Mouse (Mus musculus) megakaryocyte-erythroid progenitor cell, adult 5-6 weeks (primary cell): Measurements from ENCODE around the gene Pax7. TPM values are rescaled to one million over a fixed set of nuclear protein-coding genes. Genes with fewer than 3 reads are reported as not detected.

Source experiments
- ATAC-seq: replicated peaks from 2 replicates; pipeline ENCODE4 v1.8.0; 2016; ENCODE audit warnings: mild to moderate bottlenecking, inconsistent platforms; ENCODE audit not compliant: severe bottlenecking, poor library complexity, low FRiP score, low TSS enrichment
- total RNA-seq, 2 experiments: library from RNA; stranded (forward) in 1 of 2; stranded (reverse) in 1 of 2; fragments of 200-1000, 215-1000 nt in 1 of 2; fragments of >200 nt in 1 of 2; fragmentation: Nextera tagmentation in 1 of 2; gene quantifications; 2 replicates each; pipeline ENCODE4 v1.2.3; 2014 to 2017

Pax7 gene
- total RNA-seq, 2 experiments from 2014 or later, result not detected

DNA sequence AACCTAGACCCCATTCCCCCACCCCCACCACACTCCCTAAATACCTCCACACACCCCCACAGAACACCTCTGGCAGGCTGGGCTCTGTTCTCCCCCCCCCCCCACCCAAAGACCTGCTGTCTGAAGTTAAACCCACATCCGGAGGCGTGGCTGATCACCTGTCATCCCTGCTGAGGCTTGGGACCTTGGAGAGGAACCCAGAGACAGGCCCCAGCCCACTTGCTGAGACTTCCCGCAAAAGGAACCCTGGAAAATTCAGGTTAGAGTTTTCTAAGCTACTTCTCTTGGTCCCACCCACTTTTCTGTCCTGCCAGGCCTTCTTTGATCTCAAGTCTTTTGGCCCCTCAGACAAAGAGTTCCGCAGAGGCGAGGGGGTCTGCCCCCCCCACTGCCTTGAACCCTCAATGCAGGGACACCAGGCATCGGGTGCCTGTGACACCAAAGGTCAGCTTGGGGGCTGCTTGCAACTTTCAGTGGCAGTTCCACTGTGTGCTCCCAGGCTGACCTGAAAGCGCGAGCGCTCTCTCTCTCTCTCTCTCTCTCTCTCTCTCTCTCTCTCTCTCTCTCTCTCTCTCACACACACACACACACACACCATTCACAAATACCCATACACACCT, 13.8 kb downstream of the Pax7 start:
- ATAC-seq, result no peak

DNA sequence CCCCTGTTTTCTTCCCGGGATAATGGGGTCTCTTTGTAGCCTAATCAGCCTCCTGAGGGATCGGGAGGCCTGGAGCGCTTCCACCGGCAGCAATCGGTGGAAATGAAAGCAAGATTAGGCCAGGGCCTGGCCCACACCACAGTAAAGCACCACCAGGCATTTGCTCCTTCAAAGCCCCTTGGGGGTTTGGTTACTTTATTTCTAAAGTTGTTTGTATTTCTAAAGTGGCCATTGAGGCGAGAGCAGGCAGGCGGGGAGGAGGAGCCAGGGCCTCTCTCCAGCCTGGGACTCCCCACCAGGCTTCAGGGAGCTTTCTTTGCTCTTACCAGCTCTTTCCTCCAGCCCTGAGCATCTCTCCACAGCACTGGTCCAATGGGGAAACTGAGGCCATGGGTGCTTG, 15.2 kb downstream of the Pax7 start:
- no peak for ATAC-seq

DNA sequence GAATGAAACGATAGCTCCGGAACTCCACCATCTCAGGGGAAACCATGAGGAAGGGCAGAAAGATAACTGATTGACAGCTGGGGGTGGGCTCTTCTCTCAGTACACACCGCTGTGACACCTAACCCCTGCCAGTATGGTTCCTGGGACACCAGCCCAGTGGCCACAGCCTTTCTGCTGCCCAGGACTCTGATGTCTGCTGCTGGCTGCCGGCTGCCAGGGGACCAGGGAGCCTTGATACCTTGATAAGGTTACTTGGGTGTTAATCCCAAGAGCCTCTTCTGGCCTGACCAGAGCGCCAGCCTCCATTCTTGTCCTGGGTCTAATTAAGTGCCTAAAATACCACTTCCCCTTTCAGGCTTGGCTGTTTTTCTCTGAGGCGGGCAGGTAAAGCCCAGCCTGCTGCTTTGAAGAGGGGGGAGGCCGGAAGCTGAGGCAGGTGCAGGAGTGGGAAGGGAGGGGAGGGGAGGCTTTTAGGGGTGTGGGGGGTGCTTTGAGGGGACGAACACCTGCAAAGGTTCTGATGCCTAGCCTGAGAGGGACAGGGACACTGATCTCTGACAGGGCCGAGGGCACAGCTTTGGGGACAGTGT, 19.9 kb downstream of the Pax7 start:
- no peak for ATAC-seq

DNA sequence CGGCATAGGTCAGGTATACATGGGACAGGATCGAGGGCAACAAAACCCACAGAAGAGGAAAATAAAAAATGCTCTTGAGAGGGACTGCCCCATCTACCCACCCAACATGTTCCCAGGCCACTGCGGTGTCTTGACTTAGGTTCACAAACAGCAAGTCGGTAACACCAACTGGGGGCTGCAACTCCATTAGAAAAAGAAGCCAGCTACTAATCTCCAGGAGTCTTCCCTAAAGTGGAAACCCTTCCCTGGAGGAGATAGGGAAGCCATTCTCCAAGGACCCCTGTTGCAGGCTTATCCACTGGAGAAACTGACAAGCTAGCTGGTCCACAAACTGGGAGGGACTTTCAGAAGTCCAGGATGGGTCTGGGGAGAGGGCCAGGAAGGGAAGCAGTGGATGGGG, 21.4 kb downstream of the Pax7 start:
- no peak for ATAC-seq

DNA sequence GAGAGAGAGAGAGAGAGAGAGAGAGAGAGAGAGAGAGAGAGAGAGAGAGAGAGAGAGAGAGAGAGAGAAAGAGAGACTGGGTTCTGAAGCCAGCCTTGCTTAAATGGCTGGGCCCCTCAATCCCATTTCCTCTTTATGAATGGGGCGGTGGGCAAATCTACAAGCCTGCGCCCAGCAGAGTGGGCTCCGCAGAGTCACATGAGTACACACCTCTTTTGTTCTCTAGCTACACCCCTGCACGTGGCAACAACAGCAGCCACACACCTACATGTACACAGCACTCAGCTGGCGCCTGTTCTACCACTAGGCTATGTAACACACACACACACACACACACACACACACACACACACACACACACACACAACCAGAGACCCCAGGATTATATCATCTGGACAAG, 21.9 kb downstream of the Pax7 start:
- ATAC-seq, result no peak

DNA sequence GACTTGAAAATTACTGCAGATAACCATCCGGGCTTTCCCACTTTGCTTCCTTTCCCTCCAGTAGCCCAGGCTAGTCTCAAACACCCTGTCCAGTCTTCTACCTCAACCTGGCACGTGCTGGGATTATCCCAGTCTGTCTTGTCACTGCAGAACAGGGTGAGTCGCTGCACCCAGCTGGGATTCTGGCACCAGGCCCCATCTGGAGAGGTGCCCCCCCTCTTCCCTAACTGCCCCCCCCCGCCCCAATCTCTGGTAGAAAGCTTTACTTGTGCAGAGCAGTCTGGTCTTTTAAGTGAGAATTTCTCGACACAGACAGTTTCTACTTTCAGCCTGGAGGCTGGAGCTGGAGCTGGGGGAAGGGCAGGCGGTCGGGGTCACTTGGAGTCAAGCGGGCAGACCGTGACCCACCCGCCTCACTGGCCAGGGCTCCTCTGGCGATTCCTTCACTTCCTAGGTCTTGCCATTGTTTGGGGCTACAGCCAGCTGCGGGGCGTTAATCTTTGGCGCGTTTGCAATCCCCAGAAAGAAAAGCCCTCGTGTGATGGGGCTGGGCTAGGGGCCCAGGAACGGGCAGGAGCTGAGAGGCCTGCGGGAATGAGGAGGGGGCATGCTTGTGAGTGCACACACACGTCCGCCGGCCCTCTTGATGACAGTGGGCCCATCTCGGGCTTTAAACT, 22.4 kb downstream of the Pax7 start:
- no peak for ATAC-seq

DNA sequence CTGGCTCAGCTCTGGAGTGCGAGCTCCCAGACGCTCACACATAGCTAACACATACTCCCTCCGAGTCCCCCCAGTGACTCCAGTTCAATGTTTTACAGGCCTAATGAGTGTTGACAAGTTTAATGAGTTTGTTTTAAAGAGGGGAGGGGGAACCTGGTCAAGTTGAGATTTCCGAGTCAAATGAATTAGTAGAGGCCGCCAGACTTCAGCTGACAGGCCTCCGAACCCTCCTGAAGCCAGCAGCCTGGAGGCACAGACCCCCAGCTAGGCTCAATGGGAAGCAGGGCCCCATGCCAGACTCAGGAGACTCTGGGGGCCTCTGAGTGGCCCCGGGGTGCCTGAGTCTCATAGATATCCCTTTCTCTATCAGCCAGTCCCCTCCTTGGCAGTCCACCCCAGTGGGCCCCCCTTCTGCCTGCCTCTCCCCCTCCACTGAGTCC, 23.9 kb downstream of the Pax7 start:
- no peak for ATAC-seq

DNA sequence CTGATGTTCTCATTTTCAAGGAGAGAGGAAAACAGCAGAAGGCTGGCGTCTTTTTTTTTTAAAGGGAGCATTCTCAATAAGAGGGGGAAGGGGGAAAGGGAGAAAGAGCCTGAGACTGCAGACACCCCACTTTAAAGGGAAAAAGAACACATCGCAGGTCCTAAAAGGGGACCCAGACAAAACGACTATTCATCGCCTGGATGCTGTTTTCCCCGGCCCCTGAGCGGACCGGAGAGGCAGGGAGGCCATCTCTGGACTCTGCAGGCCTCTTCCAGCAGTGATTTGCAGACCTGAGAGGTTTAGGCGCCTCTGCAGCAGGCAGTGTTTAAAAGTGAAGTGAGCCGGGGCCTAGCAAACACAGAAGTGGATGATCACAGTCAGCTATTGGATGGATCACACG, 25.5 kb downstream of the Pax7 start:
- ATAC-seq, result no peak

DNA sequence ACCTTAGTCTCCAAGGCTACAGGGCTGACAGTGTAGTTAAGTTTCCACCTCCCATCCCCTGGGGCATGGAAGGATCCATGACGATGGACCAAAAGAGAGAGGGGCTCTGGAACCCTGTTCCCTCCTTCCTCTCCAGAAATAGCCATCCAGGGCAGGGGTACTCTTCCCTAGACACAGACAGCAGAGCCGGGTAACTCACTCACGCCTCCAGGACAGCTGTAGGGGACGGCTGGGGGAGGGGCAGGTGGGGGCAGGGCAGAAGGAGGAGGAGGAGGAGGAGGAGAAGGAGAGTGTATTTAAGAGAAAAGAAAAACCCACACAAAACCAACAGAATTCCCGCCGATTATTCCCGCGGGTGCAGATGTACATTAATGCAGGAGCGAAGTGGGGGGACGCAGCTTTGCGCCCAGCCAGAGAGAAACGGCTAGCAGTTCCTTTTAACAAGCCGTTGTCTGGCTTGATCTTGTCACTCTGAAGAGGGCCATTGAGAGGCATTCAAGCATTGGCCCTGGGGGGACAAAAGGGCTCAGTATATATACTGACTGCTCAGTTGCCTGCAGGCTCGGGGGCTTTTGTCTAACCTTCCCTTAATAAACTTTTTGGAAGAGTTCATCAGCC, 26.0 kb downstream of the Pax7 start:
- ATAC-seq, result no peak

DNA sequence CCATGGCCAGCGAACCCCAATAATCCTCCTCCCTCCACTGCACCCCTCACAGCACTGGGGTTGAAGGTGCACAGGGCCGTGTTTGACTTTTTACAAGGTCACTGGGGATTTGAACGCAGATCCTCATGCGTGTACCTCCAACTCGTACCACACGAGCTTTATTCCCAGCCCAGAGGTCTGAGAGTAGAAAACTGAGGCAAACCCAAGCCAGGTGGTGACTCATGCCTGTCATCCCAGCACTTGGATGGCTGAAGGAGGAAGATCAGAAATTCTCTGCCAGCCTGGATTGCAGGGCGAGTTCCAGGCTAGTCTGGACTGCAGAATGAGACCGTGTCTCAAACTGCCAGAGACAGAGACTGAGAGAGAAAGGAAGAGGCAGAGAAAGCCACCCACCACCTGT, 28.4 kb downstream of the Pax7 start:
- ATAC-seq, result no peak

DNA sequence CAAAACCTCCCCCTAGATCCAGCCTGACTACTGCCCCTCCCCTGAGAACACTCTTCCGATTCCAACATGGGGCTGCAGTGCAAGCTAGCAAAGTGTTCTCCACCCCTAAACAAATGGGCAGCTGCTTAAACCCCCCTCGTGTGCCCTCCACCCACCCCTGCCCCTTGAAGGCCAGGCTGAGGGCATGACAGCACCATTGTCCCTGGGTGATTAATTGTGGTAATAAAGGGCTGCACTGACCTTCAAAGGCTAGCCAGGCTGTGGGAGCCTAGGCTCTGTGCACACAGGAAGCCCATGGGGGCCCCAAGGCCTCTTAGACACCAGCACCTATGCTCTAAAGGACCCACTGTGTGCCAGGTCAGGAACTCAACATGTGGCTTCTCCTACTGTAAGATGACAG, 29.3 kb downstream of the Pax7 start:
- no peak for ATAC-seq

DNA sequence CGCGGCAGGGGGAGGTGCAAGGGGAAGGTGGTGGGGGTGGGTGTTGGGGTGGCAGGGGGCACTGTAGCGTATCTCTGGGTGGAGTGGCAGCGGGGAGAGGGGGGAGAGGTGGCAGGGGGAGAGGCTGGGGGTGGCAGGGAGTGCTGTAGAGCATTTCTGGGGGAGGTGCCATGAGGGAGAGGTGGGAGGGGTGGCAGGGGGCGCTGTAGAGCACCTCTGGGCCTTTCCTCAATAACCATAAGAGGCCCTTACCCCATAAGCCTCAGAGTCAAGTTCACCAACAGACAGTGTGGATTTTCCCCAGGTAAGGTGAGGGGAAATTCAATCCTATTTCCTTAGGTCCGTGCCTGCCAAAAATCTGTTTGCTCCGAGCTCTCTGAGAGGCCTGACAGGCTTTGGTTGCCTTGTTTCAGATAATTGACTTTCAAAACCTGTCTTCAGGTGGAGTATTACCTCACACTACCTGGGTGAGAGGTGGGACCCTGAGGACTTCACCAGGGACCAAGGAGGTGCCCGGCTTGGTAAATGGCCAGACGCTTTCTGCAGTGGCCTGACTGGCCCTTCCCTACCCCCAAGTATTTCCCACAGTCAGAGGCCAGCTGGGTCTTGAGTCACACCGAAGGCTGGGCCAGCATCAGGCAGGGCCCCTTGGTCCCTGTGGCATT, 33.8 kb downstream of the Pax7 start:
- no peak for ATAC-seq

DNA sequence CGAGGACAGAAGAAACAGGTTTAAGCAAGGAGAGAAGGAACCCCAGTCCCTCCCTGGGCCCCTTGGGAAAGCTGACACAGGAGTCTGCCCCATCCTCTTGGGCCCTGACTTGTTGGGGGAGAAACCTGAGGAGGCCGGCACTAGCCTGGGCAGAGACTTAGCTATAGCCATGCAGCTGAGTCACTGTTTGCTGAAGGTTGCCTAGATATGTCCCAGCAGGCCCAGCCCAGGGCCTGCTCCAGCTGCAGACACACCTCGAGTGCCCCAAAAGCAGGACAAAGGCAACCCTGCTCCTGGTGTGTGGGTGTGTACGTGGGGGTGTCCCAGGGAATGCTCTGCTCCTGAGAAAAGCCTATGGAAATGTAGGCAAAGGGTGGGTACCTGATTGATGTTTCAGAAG, 36.0 kb downstream of the Pax7 start:
- no peak for ATAC-seq

DNA sequence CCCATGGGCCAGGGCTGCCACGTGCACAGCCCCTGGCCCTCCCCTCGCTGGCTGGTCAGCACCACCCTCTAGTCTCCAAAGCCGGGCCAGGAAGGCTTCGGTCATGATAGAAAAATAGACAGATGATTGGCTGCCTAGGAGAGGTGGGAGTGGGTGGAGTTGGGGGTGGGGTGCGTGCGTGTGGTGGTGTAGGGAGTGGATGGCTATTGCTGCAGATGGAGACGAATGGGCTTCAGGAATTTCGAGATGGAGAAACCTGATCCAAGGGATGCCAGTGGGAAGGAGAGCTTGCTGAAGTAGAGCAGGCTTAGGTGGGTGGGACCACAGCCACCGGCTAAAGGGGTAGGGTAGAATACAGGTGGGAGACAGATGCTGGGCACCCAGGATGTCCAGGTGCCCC, 37.2 kb downstream of the Pax7 start:
- ATAC-seq, result no peak

DNA sequence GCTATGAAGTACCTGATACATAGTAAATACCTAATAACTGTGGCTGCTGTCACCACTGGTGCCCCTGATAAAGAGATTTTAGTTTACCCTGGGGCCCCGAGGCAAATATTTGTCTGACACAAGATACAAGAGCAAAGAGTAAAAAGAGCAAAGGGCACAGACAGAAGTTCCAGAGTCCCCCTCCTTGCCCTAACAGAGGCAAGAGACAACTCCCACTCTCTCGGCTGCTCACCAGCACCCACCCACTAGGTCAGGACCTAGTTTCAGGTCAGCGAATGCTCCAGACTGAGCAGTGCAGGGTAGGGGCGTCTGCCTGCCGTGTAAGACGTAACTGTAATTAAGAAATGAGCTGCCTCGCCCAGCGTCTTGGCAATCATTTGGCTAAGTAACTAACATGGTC, 42.2 kb downstream of the Pax7 start:
- no peak for ATAC-seq

DNA sequence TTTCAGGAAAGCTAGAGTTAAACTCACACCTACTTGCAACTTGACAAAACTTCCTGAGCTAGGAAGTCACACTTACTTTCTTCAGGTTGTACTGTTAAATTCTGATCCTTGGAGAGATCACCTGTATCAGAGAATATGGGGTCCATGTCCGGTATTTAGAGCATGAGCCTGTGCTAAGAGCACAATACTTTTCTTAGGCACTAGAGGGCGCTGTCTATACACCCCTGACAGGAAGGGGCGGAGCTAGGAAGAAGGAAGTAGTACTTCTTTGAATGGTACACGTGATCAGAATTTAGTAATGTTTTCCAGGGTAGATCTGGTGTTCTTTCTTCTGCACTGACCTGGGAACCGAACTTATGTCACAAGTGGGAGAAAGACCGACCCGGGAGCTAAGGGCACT, 43.6 kb downstream of the Pax7 start:
- ATAC-seq, result no peak

DNA sequence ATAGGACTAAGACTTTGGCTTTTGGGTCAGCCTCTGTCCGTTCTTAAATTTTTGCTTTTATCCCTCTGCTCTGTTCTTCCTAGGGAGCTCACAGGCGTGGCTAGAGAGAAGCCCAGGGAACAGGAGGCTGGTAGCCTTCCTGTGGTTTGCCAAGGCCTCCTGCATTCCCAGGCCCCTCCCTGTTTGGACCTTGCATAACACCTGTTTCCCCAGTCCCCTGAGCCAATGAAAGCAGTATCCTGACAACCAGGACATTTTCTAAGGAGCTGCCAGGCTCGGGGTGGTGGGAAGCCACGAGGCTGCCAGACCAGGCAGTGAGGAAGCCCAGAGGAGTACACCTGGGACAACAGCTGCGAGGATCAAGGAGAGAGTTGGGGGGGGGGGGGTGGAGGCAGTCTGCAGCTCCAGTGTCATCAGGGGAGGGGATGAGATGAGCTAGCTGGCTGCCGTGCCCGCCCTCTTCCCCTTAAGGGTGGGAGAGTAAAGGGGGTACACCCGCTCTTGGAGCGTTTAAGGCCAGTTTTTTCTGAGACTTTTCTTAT, 50.3 kb downstream of the Pax7 start:
- no peak for ATAC-seq

DNA sequence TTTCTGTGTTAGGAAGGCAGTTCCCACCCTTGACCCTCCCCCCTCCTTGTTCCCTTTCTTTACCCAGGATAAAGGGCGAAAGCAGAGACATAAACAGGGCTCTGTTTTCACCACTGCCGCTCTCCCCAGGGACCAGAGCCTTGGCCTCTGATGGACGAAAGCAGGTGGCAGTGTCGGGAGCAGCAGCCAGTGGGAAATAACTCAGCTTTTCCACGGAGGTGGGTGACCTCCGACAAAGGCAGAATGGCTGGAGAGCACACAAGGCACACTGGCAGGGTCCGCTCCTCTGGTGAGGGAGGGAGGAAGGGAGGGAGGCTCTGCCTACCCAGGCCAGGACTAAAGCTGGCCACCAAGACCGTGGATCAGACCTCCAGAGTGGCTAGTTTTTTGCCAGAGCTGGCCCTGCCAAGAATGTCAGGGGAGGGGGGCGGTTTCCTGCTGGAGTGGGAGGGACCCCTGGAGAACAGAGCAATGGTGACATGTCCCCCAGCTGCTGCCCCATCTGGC, 62.1 kb downstream of the Pax7 start:
- no peak for ATAC-seq

DNA sequence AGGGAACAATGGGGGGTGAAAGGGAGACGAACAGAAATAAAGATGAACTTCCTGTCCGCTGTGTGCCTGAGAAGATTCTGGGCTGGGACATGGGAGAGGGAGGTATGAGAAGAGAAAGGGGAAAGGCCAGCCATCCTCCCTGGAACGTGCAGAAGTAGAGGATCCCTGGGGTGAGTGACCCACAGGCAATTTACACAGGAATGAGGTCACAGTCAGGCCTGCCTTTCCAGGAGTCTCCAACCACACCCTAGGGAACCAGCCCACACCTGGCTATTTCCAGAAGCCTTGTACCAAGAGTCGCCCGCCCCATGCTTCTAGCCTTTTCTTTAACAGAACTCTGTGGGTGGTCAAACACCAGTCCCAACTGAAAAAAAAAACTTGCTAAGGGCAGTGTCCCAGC, 65.5 kb downstream of the Pax7 start:
- ATAC-seq, result no peak
